Mouse (Mus musculus) liver, embryonic 11.5 days (tissue): Measurements from ENCODE around the gene 1110002E22Rik. TPM values are rescaled to one million over a fixed set of nuclear protein-coding genes. Genes with fewer than 3 reads are reported as not detected.

ENCODE experiments used
- ATAC-seq: fragments of 200-750 bp; cut with Nextera tagmentation; replicated peaks from 2 replicates; pipeline ENCODE4 v1.8.0; 2017; ENCODE audit warnings: moderate number of reproducible peaks, mild to moderate bottlenecking, moderate TSS enrichment, moderate library complexity; ENCODE audit not compliant: low FRiP score
- DNase-seq: peaks from one replicate; pipeline ENCODE4 v3.0.0-alpha.2; 2017; ENCODE audit warnings: low spot score
- H3K27ac ChIP-seq: fragments of 300-500 bp; sonication (generic); 2 replicates; pipeline ENCODE4 v1.5.1; 2014; ENCODE audit warnings: mild to moderate bottlenecking, low read depth, low read length, control low read depth
- H3K27me3 ChIP-seq: fragments of 300-500 bp; sonication (generic); replicated peaks from 2 replicates; pipeline ENCODE4 v1.6.1; 2014; ENCODE audit warnings: low read length, mixed read lengths; ENCODE audit not compliant: control insufficient read depth, insufficient read depth
- H3K36me3 ChIP-seq: fragments of 300-500 bp; sonication (generic); 2 replicates; pipeline ENCODE4 v1.6.1; 2014; ENCODE audit warnings: mild to moderate bottlenecking, low read length, moderate library complexity, mixed read lengths; ENCODE audit not compliant: control insufficient read depth, insufficient read depth
- H3K4me1 ChIP-seq: fragments of 300-500 bp; sonication (generic); replicated peaks from 2 replicates; pipeline ENCODE4 v1.6.1; 2014; ENCODE audit warnings: low read length, mixed read lengths; ENCODE audit not compliant: control insufficient read depth, insufficient read depth
- H3K4me2 ChIP-seq: fragments of 300-500 bp; sonication (generic); 2 replicates; pipeline ENCODE4 v1.6.1; 2014; ENCODE audit warnings: mild to moderate bottlenecking, control low read depth, moderate library complexity
- H3K4me3 ChIP-seq: fragments of 300-500 bp; sonication (generic); 2 replicates; pipeline ENCODE4 v1.5.1; 2014; ENCODE audit warnings: low read depth, low read length, control low read depth
- H3K9ac ChIP-seq: fragments of 300-500 bp; sonication (generic); 2 replicates; pipeline ENCODE4 v1.6.1; 2014; ENCODE audit warnings: low read depth, low read length, control low read depth
- H3K9me3 ChIP-seq: fragments of 300-500 bp; sonication (generic); 2 replicates; pipeline ENCODE4 v1.6.1; 2016; ENCODE audit warnings: low read length, inconsistent platforms, mixed read lengths; ENCODE audit not compliant: control insufficient read depth
- WGBS: fragments of 180-500 bp; shearing (Covaris S2); extraction: QIAGEN DNeasy Blood & Tissue Kit; methylation state at CpG from one replicate; pipeline ENCODE4 v1.1.7; 2014; 5-methylcytosine and 5-hydroxymethylcytosine counted together
- polyA plus RNA-seq: library from polyadenylated mRNA; unstranded; fragments of >200 nt; fragmentation: Nextera tagmentation; extraction: Ambion mirVana; gene quantifications from 2 replicates; pipeline ENCODE4 v1.2.1, GENCODE M21; 2014

The 1110002E22Rik gene
- polyA plus RNA-seq, 1 experiment from 2014 or later = 0.05 TPM

DNA sequence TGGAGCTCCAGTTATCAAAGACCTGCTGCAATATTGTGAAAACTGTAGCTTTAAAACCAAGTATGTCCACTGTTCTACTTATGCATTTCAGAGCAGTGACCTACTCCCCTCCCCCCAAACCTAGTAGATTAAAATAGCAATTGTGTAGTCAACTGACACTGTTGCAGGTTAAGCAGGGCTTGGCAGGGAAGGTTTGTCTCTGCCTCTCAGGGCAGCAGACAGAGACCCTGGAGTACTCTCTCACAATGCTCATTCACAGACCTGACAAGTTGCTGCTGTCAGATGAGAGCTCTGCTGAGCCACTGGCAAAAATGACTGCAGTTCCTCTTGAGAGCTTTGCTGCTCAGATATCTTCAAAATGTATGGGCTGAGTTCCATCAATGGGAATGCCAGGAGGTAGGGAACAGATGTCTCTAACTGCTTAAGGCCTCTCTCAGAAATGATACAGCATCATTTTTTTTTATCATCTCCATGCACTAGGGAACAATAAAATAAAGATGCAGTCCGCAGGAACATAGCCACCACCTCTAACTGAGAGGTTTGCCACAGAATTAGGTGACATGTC, 18.3 kb downstream of the 1110002E22Rik start:
- no peak overlapping the region for H3K9ac ChIP-seq

DNA sequence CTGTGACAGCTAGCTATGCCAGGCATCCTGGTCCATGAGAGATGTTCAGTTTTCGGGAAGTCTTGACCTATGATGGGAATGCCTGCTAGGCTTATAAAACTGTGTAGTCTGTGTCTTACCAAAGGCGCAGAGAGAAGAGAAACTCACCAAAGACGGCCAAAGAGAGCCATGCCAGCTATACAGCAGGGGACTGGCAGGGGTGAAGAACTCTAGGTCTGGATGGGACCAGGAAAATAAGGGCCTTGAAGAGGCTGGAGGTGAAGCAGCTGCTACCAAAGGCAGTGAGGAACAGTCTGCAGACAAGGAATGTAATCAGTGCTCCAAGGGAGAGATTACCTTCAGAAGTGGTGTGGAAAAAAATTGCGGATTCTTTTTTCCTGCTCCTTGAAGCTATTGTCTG, 19.0 kb downstream of the 1110002E22Rik start:
- Histone ChIP-seq H3K4me3 (no peak overlapping the region), H3K36me3 (no peaks in the 10 kb centered on the region), H3K9me3 (no peaks in the 10 kb centered on the region), H3K4me2 (no peak overlapping the region), H3K27me3 (no peaks in the 10 kb centered on the region), H3K4me1 (no peaks in the 10 kb centered on the region), H3K9ac (no peak overlapping the region), H3K27ac (no peak overlapping the region)
- no peak for DNase-seq
- WGBS = 75% methylated on average over 4 of the region's 4 CpGs
- ATAC-seq = no peak

More for the DNA sequence above, 18.3 kb downstream of the 1110002E22Rik start:
- Histone ChIP-seq H3K27ac (no peak overlapping the region), H3K36me3 (no peaks in the 10 kb centered on the region), H3K27me3 (no peaks in the 10 kb centered on the region), H3K4me1 (no peaks in the 10 kb centered on the region), H3K4me2 (no peak overlapping the region), H3K4me3 (no peak overlapping the region), H3K9me3 (no peaks in the 10 kb centered on the region)
- 92% methylated on average over 1 of the region's 1 CpGs for WGBS
- ATAC-seq (no peak), DNase-seq (no peak)

DNA sequence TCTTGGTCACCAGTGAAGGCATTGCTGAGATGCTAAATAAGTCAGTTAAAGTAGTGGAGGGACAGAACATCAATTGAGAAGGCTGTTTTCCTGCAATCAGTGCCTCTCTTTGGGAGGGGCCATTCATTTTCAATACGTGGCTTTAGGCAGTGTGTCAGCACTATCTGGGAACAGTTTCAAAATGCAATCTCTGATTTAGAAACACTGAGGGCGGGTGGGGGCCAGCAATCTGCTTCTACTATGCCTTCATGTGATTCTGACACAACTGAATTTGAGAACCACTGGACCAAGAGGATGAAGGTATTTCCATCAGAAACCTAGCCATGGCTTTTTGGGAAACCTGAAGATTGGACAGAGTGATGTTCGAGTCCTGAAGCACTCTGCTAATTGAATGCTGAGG, 30.4 kb downstream of the 1110002E22Rik start:
- 69% methylated on average over 3 of the region's 3 CpGs for WGBS
- no peaks in the 10 kb centered on the region for H3K4me1 ChIP-seq
- H3K4me2 ChIP-seq = no peak overlapping the region
- no peak overlapping the region for H3K9ac ChIP-seq
- ATAC-seq = no peak
- no peaks in the 10 kb centered on the region for H3K9me3 ChIP-seq
- H3K27ac ChIP-seq = no peak overlapping the region
- H3K27me3 ChIP-seq = no peaks in the 10 kb centered on the region
- H3K36me3 ChIP-seq = no peaks in the 10 kb centered on the region
- DNase-seq = no peak
- H3K4me3 ChIP-seq = no peak overlapping the region

DNA sequence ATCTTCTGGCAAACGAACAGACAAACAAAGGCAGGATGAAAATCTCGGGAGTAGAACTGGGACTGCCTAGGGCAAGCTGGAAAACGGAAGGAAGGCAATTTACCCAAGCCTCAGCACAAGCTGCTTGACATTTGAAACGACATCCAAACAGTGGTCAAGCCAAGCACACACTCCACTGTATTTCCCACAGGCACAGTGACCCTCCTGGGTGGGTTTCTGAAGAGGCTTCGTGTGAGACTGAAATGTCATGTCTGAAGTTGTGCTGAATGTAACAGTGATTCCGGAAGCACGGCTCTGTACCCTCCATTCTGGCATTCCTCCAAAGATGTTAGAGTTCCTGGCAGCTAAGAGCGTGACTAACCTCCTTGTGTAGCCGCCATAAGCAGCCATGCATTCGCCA, 30.9 kb downstream of the 1110002E22Rik start:
- Histone ChIP-seq H3K27ac (no peak overlapping the region), H3K4me1 (no peaks in the 10 kb centered on the region), H3K4me2 (no peak overlapping the region), H3K9ac (no peak overlapping the region), H3K4me3 (no peak overlapping the region), H3K27me3 (no peaks in the 10 kb centered on the region), H3K36me3 (no peaks in the 10 kb centered on the region), H3K9me3 (no peaks in the 10 kb centered on the region)
- DNase-seq (no peak), ATAC-seq (no peak)
- WGBS = 76% methylated on average over 10 of the region's 10 CpGs

DNA sequence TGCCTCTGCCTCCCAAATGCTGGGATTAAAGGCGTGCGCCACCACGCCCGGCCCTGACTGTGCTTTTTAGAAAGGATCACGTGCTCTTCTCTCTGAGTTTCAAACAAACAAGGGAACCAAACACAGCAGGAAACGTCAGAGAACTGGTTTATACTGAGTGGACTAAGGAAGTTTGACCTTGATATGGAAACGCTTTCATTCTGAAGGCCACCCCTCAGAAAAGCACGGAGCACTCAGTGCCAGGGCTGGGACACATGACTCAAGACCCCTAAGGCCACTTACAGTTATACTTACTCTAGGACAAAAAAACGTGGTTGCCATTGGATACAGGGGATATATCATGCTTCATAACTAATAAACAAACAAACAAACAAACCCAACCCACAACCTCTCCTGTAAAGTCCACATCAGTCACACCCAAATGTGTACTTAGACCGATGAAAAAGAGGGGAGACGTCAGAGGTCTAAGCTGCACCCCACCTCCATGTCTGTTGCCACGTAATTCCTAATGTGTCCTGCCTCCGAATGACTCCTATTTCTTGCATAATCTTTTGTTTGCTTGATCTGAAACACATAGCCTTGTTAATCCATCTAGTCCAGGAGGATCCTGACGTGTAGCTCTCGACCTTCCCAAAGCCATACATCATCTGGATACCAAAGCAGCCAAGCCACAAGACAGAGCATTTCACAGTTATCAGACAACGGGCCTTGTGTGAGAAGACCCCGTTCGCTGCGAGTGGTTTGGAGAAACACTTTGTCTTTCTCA, 31.6 kb downstream of the 1110002E22Rik start:
- H3K9ac ChIP-seq = no peak overlapping the region
- H3K4me2 ChIP-seq = no peak overlapping the region
- no peak for DNase-seq
- no peaks in the 10 kb centered on the region for H3K9me3 ChIP-seq
- H3K36me3 ChIP-seq = no peaks in the 10 kb centered on the region
- H3K4me1 ChIP-seq = no peaks in the 10 kb centered on the region
- no peak overlapping the region for H3K27ac ChIP-seq
- no peak overlapping the region for H3K4me3 ChIP-seq
- 75% methylated on average over 19 of the region's 19 CpGs for WGBS
- ATAC-seq = no peak
- H3K27me3 ChIP-seq = no peaks in the 10 kb centered on the region

DNA sequence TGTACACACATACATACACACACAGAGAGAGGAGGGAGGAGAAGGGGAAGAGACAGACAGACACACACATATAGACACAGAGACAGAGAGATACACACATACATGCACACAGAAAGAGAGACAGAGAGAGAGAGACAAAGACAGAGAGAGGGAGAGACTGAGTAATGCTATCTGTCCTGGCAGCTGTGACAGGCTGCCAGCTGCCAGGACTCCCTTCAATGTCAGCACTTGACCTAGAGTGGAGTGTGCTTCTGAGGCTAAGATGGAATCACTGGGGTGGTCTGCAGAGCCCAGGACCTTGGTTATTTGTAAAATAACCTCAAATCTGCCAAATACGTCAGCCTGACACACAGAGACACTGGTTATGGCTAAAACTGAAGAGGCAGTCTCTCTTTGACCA, 32.9 kb downstream of the 1110002E22Rik start:
- 71% methylated on average over 1 of the region's 1 CpGs for WGBS
- Histone ChIP-seq H3K36me3 (no peaks in the 10 kb centered on the region), H3K9me3 (no peaks in the 10 kb centered on the region), H3K9ac (no peak overlapping the region), H3K4me3 (no peak overlapping the region), H3K4me2 (no peak overlapping the region), H3K27me3 (no peaks in the 10 kb centered on the region), H3K4me1 (no peaks in the 10 kb centered on the region), H3K27ac (no peak overlapping the region)
- ATAC-seq (no peak), DNase-seq (no peak)

DNA sequence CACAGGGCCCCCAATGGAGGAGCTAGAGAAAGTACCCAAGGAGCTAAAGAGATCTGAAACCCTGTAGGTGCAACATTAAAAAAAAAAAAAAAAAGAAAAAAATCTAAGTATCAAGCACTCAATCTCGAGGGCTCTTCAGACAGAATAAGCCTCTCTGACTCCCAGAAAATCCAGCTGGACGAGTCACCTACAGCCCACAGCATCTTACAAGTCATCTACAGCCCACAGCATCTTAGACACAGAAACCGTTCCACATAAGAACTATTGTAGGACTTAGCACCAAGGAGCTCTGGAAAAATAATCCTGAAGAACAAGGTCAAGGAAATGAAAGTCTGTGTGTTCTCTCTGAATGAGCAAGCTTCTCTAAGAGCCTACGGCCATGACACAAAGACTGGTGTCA, 37.1 kb downstream of the 1110002E22Rik start:
- no peaks in the 10 kb centered on the region for H3K4me1 ChIP-seq
- no peak overlapping the region for H3K4me2 ChIP-seq
- H3K27ac ChIP-seq = no peak overlapping the region
- H3K36me3 ChIP-seq = no peaks in the 10 kb centered on the region
- H3K4me3 ChIP-seq = no peak overlapping the region
- H3K27me3 ChIP-seq = no peaks in the 10 kb centered on the region
- DNase-seq (no peak), ATAC-seq (no peak)
- no peaks in the 10 kb centered on the region for H3K9me3 ChIP-seq
- WGBS = 87% methylated on average over 4 of the region's 4 CpGs
- H3K9ac ChIP-seq = no peak overlapping the region

DNA sequence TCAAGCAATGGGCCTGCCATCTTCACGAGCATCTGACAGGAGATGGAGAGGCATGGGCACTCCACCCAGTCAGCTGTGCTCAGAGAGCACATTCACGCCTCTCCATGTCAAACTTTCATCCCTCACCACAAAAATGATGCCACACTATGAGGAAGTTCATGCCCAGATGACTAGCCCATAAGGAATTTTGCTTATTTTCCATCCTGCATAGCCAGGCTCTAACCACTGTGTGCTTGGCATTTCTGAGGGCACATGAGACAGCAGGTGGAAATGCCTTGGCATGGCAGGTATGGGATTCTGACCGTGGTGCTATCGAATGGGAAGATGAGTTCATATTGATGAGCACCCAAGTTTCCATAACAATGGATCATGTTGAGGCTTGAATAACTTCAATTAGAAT, 38.8 kb downstream of the 1110002E22Rik start:
- Histone ChIP-seq H3K4me3 (no peak overlapping the region), H3K9me3 (no peaks in the 10 kb centered on the region), H3K27ac (no peak overlapping the region), H3K36me3 (no peaks in the 10 kb centered on the region), H3K4me1 (no peaks in the 10 kb centered on the region), H3K4me2 (no peak overlapping the region), H3K27me3 (no peaks in the 10 kb centered on the region), H3K9ac (no peak overlapping the region)
- ATAC-seq = no peak
- DNase-seq = no peak
- 85% methylated on average over 4 of the region's 4 CpGs for WGBS

DNA sequence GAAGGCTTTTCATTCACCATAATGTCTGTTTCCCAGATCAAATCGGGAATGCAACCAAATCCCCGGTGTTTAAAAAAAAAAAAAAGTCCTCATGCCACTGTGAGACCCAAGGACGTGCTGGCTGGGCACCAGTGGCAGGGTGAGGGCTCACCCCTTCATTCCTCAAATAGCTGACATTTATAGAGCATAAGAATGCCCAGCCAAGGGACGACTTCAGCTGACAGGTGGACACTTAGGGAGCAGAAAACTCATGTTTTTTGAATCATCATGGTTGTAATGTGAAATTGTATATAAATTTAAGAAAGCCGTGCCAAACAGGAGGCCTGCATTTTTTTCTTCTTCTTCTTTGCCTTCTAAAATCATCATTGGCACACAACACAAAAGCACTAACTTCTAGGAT, 40.2 kb downstream of the 1110002E22Rik start:
- Histone ChIP-seq H3K4me2 (no peak overlapping the region), H3K4me1 (no peaks in the 10 kb centered on the region), H3K27ac (no peak overlapping the region), H3K9me3 (no peaks in the 10 kb centered on the region), H3K9ac (no peak overlapping the region), H3K4me3 (no peak overlapping the region), H3K27me3 (no peaks in the 10 kb centered on the region), H3K36me3 (no peaks in the 10 kb centered on the region)
- DNase-seq = no peak
- no peak for ATAC-seq
- WGBS = 78% methylated on average over 5 of the region's 5 CpGs
